Mouse (Mus musculus): ENCODE data around the gene Hist2h2aa1. TPM values are rescaled to one million over a fixed set of nuclear protein-coding genes. Genes with fewer than 3 reads are reported as not detected.
A peak's percentile ranks its signal among the peaks of the same experiment; 100 is the strongest.
"Not testable (repeated sequence)": the region's sequence is repeated elsewhere in the genome, so short reads cannot be mapped to it uniquely, and the experiment has no call there.

Gene Hist2h2aa1
- polyA plus RNA-seq, 1 experiment from 2014 or later, result 48.0 TPM

- peak overlapping the region; percentile 94; the same call in 1 of the 2 replicates for H3K27ac ChIP-seq
- ATAC-seq, result no peak
- 19% methylated on average over 8 of the region's 8 CpGs for WGBS
Observed at GRCm38 (mm10) chr3:96277428-96277799, 32.1 kb downstream of the Hist2h2aa1 start.

GRCm38 (mm10) chr3:96277800-96278624 is 32.7 kb downstream of the Hist2h2aa1 start:
- H3K27me3 ChIP-seq, result peaks cover 25% of the 10 kb centered on the region
- peak overlapping the region; percentile 71 for H3K4me2 ChIP-seq
- peak; percentile 98 for ATAC-seq
- H3K4me1 ChIP-seq, result peaks cover 10% of the 10 kb centered on the region
- H3K4me3 ChIP-seq, result peak overlapping the region; percentile 49
- under 1% methylated on average over 49 of the region's 49 CpGs for WGBS
- H3K9me3 ChIP-seq (replicated peaks), result no peaks in the 10 kb centered on the region
- peak overlapping the region; percentile 94 for H3K27ac ChIP-seq
- peak overlapping the region; percentile 67 for H3K9ac ChIP-seq
- H3K36me3 ChIP-seq (ENCODE audit: poor library complexity, severe bottlenecking), result no peaks in the 10 kb centered on the region

More at GRCm38 (mm10) chr3:96277428-96277799, 32.1 kb downstream of the Hist2h2aa1 start:
- H3K4me3 ChIP-seq, result peak overlapping the region; percentile 49
- no peaks in the 10 kb centered on the region for H3K9me3 ChIP-seq (replicated peaks)
- peaks cover 10% of the 10 kb centered on the region for H3K4me1 ChIP-seq
- H3K27me3 ChIP-seq, result peaks cover 19% of the 10 kb centered on the region
- peak overlapping the region; percentile 67 for H3K9ac ChIP-seq
- no peaks in the 10 kb centered on the region for H3K36me3 ChIP-seq (ENCODE audit: poor library complexity, severe bottlenecking)
- peak overlapping the region; percentile 71 for H3K4me2 ChIP-seq

DNA sequence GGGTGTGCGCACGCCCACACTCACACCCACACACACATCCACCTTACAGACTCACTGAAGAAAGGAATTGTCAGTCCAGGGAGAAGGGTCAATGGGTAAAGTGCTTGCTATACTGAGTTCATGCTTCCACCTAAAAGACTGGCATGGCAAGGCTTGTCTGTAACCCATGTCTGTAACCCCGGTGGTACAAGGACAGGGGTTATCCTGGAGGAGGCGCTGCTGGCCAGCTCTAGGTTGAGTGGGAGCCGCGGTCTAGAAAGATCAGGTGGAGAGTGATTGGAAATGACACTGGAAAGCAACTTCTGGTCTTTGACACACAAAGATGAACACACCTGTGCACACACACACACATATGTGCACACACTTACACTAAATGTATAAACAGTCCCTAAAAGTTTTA is 35.4 kb downstream of the Hist2h2aa1 start:
- H3K27ac ChIP-seq, result no peak overlapping the region
- no peak overlapping the region for H3K4me2 ChIP-seq

DNA sequence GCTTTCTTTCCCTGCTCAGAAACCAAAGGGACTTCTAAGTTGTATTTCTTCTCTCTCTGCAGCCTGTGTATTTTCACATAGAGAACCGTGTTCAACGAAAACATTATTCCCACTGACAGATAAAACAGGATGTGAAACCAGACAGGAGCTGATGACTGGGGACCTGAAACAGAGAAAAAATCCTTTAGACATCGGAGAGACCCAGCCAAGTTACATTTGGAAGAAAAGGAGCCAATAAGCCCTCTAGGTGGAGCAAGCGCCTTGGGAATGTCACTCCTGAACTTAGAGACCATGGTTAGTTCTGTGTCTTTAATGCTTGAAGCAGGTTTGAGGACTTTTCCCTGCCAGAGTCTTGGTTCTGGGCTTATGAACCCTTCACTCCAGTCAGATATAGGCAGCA is 39.2 kb downstream of the Hist2h2aa1 start:
- no peak overlapping the region for H3K9ac ChIP-seq
- H3K4me1 ChIP-seq, result no peaks in the 10 kb centered on the region
- H3K4me2 ChIP-seq, result no peak overlapping the region
- peaks cover 52% of the 10 kb centered on the region for H3K27me3 ChIP-seq
- no peak for ATAC-seq
- no peak overlapping the region for H3K4me3 ChIP-seq
- WGBS, result 25% methylated on average over 4 of the region's 4 CpGs
- no peaks in the 10 kb centered on the region for H3K9me3 ChIP-seq (replicated peaks)
- no peak overlapping the region for H3K27ac ChIP-seq
- H3K36me3 ChIP-seq (ENCODE audit: poor library complexity, severe bottlenecking), result no peaks in the 10 kb centered on the region

More for the DNA sequence above, 35.4 kb downstream of the Hist2h2aa1 start:
- ATAC-seq, result no peak
- Histone ChIP-seq H3K4me1 (peaks cover 10% of the 10 kb centered on the region), H3K9ac (no peak overlapping the region), H3K36me3 (ENCODE audit: poor library complexity, severe bottlenecking) (no peaks in the 10 kb centered on the region), H3K27me3 (peaks cover 50% of the 10 kb centered on the region), H3K9me3 (replicated peaks) (no peaks in the 10 kb centered on the region), H3K4me3 (no peak overlapping the region)
- 48% methylated on average over 6 of the region's 6 CpGs for WGBS

DNA sequence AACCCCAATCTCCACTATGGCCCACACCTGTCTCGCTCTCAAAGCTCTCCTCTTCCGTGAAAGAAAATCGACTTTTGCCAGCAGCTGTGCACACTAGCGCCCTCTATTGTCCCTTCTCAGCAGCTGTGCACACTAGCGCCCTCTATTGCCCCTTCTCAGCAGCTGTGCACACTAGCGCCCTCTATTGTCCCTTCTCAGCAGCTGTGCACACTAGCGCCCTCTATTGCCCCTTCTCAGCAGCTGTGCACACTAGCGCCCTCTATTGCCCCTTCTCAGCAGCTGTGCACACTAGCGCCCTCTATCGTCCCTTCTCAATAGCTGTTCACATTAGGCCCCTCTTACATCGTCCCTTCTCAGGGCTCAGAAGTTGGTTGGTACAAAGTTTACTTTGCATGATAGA is 42.0 kb downstream of the Hist2h2aa1 start:
- H3K36me3 ChIP-seq (ENCODE audit: poor library complexity, severe bottlenecking); H3K4me2 ChIP-seq; H3K27ac ChIP-seq; ATAC-seq; H3K4me3 ChIP-seq; H3K9me3 ChIP-seq (replicated peaks); H3K4me1 ChIP-seq; H3K9ac ChIP-seq: not testable (repeated sequence)
- H3K27me3 ChIP-seq, result peaks cover 37% of the 10 kb centered on the region
- 89% methylated on average over 11 of the region's 11 CpGs for whole genome bisulfite sequencing

- Histone ChIP-seq H3K36me3 (ENCODE audit: poor library complexity, severe bottlenecking) (no peaks in the 10 kb centered on the region), H3K9ac (no peak overlapping the region), H3K27me3 (peaks cover 25% of the 10 kb centered on the region; the same call in 1 of the 2 replicates), H3K4me1 (no peaks in the 10 kb centered on the region), H3K4me3 (no peak overlapping the region), H3K4me2 (no peak overlapping the region), H3K9me3 (replicated peaks) (no peaks in the 10 kb centered on the region), H3K27ac (no peak overlapping the region)
- ATAC-seq, result no peak
- WGBS, result 72% methylated on average over 3 of the region's 3 CpGs
Observed at GRCm38 (mm10) chr3:96289201-96289600, 43.9 kb downstream of the Hist2h2aa1 start.

- H3K4me2 ChIP-seq; H3K9me3 ChIP-seq (replicated peaks); H3K9ac ChIP-seq; H3K4me3 ChIP-seq; ATAC-seq; H3K36me3 ChIP-seq (ENCODE audit: poor library complexity, severe bottlenecking); H3K27ac ChIP-seq; H3K4me1 ChIP-seq: not testable (repeated sequence)
- H3K27me3 ChIP-seq, result peaks cover 11% of the 10 kb centered on the region; the same call in 1 of the 2 replicates
- WGBS, result 89% methylated on average over 3 of the region's 3 CpGs
Observed at GRCm38 (mm10) chr3:96290727-96291126, 45.4 kb downstream of the Hist2h2aa1 start.

- Histone ChIP-seq H3K9ac (no peak overlapping the region), H3K27ac (no peak overlapping the region), H3K27me3 (peaks cover 6% of the 10 kb centered on the region; the same call in 1 of the 2 replicates), H3K4me3 (no peak overlapping the region), H3K9me3 (replicated peaks) (0 out of 2 replicates have a peak, but pooled peaks cover 3% of the 10 kb centered on the region), H3K36me3 (ENCODE audit: poor library complexity, severe bottlenecking) (no peaks in the 10 kb centered on the region), H3K4me2 (no peak overlapping the region), H3K4me1 (no peaks in the 10 kb centered on the region)
- WGBS, result 72% methylated on average over 6 of the region's 6 CpGs
- ATAC-seq, result no peak
Observed at GRCm38 (mm10) chr3:96292641-96293040, 47.3 kb downstream of the Hist2h2aa1 start.

DNA sequence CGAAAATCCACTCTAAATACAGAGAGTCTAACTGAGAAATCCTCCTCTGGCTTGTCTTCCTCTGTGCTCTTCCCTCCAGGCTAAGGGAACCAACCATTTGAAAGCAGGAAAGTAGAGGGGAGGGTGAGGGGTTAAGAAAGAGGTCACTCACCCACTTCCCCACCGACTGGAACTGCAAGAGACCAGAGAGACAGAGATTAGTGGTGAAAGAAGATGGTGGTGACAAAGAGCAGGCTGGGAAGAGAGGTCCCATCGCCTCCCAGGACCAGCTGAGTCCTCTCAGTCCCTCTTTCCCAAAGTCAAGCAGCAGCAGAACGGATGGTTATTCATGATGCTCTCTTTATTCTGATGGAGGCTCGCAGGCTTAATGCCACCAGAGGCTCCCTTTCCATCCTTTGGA is 48.1 kb downstream of the Hist2h2aa1 start:
- no peak overlapping the region for H3K27ac ChIP-seq
- H3K4me3 ChIP-seq, result no peak overlapping the region
- 0 out of 2 replicates have a peak, but pooled peaks cover 3% of the 10 kb centered on the region for H3K9me3 ChIP-seq (replicated peaks)
- no peak overlapping the region for H3K4me2 ChIP-seq
- peaks cover 6% of the 10 kb centered on the region; the same call in 1 of the 2 replicates for H3K27me3 ChIP-seq
- 50% methylated on average over 5 of the region's 5 CpGs for WGBS
- no peaks in the 10 kb centered on the region for H3K36me3 ChIP-seq (ENCODE audit: poor library complexity, severe bottlenecking)
- ATAC-seq, result no peak
- no peaks in the 10 kb centered on the region for H3K4me1 ChIP-seq
- no peak overlapping the region for H3K9ac ChIP-seq

DNA sequence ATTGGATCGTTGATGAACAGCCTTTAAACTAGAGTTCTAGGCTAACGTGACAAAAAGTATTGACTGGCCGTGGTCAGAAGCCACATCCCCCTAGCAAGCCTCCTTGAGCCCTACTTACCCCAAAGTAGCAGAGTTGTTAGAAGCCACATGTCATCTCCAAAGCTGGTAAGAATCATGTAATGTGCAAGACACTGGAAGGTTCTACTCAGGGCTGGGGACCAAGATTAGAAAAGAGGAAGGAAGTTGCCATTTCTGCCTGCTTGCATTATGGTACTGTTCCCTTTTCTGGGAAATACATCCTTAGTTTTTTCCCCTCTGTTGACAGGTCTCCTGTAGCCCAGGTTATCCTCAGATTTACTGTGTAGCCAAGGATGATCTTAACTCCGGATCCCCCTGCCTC is 48.5 kb downstream of the Hist2h2aa1 start, which contains the start of gene Fcgr1:
Fcgr1 (minus strand) TSS at position 183 of the 400 bp plus-strand sequence.
- WGBS, result 77% methylated on average over 4 of the region's 4 CpGs
- Histone ChIP-seq H3K4me2 (no peak within 1 kb of the TSS), H3K27me3 (peaks cover 6% of the 10 kb centered on the region; the same call in 1 of the 2 replicates), H3K36me3 (ENCODE audit: poor library complexity, severe bottlenecking) (no peaks in the 10 kb centered on the region), H3K9ac (no peak within 1 kb of the TSS), H3K4me1 (no peaks in the 10 kb centered on the region), H3K27ac (no peak within 1 kb of the TSS), H3K4me3 (no peak within 1 kb of the TSS), H3K9me3 (replicated peaks) (0 out of 2 replicates have a peak, but pooled peaks cover 3% of the 10 kb centered on the region)
- ATAC-seq, result no peak

Measured in forebrain, embryonic 13.5 days (tissue).